Mouse (Mus musculus) bone marrow, adult 2 months (tissue): ENCODE measurements around the gene Apoa5. TPM values are rescaled to one million over a fixed set of nuclear protein-coding genes. Genes with fewer than 3 reads are reported as not detected.
A peak's percentile ranks its signal among the peaks of the same experiment; 100 is the strongest.

Source experiments
- H3K27ac ChIP-seq: fragments of 200-500 bp; 2 replicates; pipeline ENCODE4 v1.5.1; 2012; ENCODE audit warnings: low read depth, mild to moderate bottlenecking, control low read depth, inconsistent platforms, low read length; ENCODE audit not compliant: control insufficient read depth, poor library complexity, insufficient read depth
- H3K4me1 ChIP-seq: fragments of 200-500 bp; 2 replicates; pipeline ENCODE4 v1.6.1; 2011; ENCODE audit warnings: low read length; ENCODE audit not compliant: control insufficient read depth, insufficient read depth
- H3K4me3 ChIP-seq: fragments of 200-500 bp; replicated peaks from 2 replicates; pipeline ENCODE3; 2011; ENCODE audit warnings: mild to moderate bottlenecking, low read depth, low read length, control low read depth; ENCODE audit not compliant: control insufficient read depth
- CTCF ChIP-seq: fragments of 200-500 bp; IDR thresholded peaks from 2 replicates; pipeline ENCODE4 v1.5.1; 2011; ENCODE audit warnings: low read length, control low read depth; ENCODE audit not compliant: control insufficient read depth, insufficient read depth
- POLR2A ChIP-seq: fragments of 200-500 bp; IDR thresholded peaks from 2 replicates; pipeline ENCODE4 v1.6.1; 2011; ENCODE audit warnings: low read depth, mild to moderate bottlenecking, control low read depth, low read length, borderline replicate concordance; ENCODE audit not compliant: control insufficient read depth
- WGBS: fragments of 180-500 bp; shearing (Covaris S2); methylation state at CpG from one replicate; pipeline ENCODE4 v1.1.7; 2018; 5-methylcytosine and 5-hydroxymethylcytosine counted together
- polyA plus RNA-seq: library from polyadenylated mRNA; stranded (reverse); fragments of >200 nt; gene quantifications from 2 replicates; pipeline ENCODE4 v1.2.4, GENCODE M21; 2011; ENCODE audit warnings: low replicate concordance; ENCODE audit not compliant: missing spikeins, insufficient read depth, insufficient read length

Apoa5 gene
- polyA plus RNA-seq, 1 experiment, result 3.9 TPM

DNA sequence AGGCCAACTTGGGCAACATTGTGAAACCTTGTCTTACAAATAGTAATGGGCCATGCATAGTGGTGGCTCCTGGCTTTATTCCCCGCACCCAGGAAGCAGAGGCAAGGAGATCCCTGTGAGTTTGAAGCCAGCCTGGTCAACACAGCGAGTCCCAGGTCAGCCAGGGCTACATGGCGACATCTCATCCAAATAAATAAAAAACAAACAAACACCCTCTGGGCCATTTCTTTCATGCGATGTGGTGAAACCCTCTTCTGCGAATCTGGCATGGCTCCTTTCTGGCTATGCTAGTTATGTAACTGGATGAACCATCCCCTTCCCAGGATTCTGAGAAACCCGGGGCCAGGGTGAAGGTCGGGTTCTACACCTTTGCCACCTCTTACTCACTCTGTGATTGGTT is 12.3 kb upstream of the Apoa5 start:
- H3K27ac ChIP-seq, result no peak overlapping the region
- no peak for TF ChIP-seq CTCF
- TF ChIP-seq POLR2A, result no peak
- H3K4me3 ChIP-seq, result no peak overlapping the region
- WGBS, result 83% methylated on average over 7 of the region's 7 CpGs
- H3K4me1 ChIP-seq, result peaks cover 2% of the 10 kb centered on the region; the same call in 1 of the 2 replicates

DNA sequence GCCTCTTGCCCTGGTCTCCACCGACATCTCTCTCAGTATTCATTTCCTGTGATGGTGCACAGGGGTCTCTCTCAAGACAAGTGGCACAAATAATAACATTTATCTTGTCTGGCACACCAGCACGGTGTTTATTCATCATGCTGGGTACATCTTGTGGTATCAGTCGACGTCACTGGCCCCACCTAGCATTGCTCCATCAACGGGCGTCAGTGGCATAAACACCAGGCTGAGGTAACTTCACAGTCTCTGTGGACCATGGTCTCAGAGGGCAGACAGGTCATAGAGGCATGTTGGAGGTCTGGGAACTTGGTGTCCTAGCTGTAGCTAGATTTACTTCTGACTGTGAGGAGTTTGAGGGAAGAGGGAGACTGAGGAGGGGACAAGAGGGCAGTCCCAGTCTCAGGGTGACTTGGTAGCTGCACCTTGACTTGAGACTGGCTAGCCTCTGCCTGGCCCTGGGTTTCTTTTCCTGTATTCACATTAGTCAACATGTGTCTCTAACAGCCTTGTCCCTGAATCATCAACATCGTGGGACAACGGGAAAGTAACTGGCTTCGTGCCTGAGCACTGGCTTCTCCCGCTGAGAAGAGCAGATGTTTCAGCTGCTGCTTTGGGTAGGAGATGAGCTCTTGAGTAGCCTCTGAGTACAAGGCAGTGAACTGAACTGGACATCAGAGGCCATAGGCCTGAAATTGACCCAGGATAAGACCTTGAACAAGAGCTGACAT is 11.6 kb upstream of the Apoa5 start:
- Histone ChIP-seq H3K4me1 (peaks cover 2% of the 10 kb centered on the region; the same call in 1 of the 2 replicates), H3K4me3 (no peak overlapping the region), H3K27ac (no peak overlapping the region)
- TF ChIP-seq POLR2A (no peak), CTCF (no peak)
- WGBS, result 58% methylated on average over 10 of the region's 10 CpGs

DNA sequence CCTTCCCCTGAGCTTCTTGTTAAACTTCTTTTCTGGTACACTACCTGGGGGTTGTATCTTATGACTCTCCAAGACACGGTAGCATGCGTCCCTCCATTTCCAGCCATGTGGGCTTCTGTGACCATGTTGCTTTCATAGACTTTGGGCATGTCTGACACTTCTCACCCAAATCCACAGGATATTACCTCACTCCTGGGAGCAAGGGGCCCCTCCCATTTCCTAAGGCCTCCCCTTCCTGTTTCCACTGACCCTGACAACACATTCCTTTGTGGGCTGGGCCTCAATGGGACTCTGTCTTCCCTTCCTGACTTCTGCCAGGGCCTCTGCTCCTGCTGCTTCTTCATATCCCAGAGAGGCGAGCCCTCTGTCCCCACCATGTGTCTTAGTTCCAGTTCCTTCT is 10.9 kb upstream of the Apoa5 start:
- 65% methylated on average over 3 of the region's 3 CpGs for WGBS
- TF ChIP-seq CTCF (no peak), POLR2A (no peak)
- no peak overlapping the region for H3K4me3 ChIP-seq
- peaks cover 2% of the 10 kb centered on the region; the same call in 1 of the 2 replicates for H3K4me1 ChIP-seq
- no peak overlapping the region; the same call in 1 of the 2 replicates for H3K27ac ChIP-seq

DNA sequence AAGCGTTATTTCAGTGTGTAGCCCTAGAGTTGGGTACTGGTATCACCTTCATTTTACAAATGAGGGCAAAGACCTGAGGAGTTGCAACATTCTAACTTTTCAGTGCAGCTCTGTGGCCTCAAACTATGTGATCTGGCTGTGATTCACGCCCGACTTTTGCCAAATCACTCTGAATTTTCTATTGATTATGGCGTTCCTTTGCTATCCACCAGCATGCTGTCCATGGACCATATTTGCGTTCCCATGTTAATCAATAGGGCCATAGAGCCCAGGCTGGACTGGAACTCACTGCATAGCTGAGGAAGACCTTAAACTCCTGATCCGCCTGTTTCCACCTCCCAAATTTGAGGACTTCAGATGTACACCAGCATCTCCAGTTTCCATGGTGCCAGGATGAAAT is 9.3 kb upstream of the Apoa5 start:
- TF ChIP-seq CTCF, result no peak
- TF ChIP-seq POLR2A, result no peak
- Histone ChIP-seq H3K4me3 (no peak overlapping the region), H3K4me1 (peaks cover 2% of the 10 kb centered on the region; the same call in 1 of the 2 replicates), H3K27ac (no peak overlapping the region)
- 84% methylated on average over 6 of the region's 6 CpGs for WGBS

DNA sequence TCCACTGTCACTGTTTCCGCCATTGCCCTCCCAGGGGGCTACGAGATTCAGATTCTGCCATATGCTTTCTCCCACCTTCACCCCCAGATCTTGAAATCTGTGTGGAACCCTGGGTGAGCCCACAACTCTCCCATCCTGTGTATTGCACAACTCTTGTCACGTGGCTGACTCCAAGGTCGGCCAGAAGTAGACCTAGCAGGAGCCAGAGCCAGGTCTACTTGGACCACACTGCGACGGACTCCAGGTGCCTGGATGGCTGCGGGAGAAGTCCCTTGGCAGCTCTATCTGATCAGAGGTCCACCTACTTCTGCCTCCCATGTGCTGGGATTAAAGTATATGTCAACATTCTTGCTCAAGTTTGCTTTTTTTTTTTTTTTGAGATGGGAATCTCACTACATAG is 7.3 kb upstream of the Apoa5 start:
- no peak overlapping the region for H3K4me3 ChIP-seq
- peaks cover 2% of the 10 kb centered on the region; the same call in 1 of the 2 replicates for H3K4me1 ChIP-seq
- 63% methylated on average over 7 of the region's 7 CpGs for WGBS
- TF ChIP-seq CTCF (no peak), POLR2A (no peak)
- H3K27ac ChIP-seq, result no peak overlapping the region

DNA sequence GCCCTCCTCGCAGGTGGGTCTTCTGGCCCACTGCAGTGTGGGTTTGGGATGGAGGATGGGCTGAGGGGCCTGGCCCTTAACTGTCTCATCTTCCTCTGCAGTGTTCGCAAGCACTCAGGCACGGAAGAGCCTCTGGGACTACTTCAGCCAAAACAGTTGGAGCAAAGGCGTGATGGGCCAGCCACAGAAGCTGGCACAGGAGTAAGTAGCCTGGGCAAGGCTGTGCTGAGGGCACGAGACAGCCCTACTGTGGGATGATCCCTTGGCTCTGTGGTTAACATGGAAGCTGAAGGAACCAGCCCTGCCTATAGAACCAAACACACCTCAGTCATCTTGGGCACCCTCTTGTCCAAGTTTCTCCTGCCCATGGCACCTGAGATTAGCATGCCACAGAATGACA is 692 bp downstream of the Apoa5 start:
- peaks cover 1% of the 10 kb centered on the region; the same call in 1 of the 2 replicates for H3K4me1 ChIP-seq
- no peak for TF ChIP-seq POLR2A
- TF ChIP-seq CTCF, result no peak
- H3K27ac ChIP-seq, result no peak overlapping the region
- H3K4me3 ChIP-seq, result no peak overlapping the region
- WGBS, result 71% methylated on average over 5 of the region's 5 CpGs

DNA sequence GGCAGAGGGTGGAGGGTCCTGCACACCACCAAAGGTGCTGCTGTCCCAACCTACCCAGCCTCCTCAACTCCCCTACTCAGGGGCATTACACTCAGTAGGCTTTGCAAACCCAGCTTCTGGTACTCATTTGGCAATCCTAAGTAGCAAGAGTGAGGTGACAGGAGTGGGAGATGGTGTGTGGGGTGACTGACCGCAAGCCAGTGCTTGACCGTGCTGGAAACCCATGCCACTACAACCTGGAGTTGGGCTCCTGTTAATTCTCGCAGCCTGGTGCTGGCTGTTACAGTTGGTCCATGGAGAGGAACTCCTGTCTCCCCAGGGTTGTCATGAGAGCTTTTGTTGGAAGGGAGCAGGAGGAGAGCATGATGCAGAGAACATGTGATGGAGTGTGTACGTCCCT is 2.3 kb downstream of the Apoa5 start:
- WGBS, result 81% methylated on average over 4 of the region's 4 CpGs
- Histone ChIP-seq H3K27ac (no peak overlapping the region), H3K4me3 (no peak overlapping the region), H3K4me1 (peaks cover 2% of the 10 kb centered on the region; the same call in 1 of the 2 replicates)
- TF ChIP-seq CTCF (no peak), POLR2A (no peak)

DNA sequence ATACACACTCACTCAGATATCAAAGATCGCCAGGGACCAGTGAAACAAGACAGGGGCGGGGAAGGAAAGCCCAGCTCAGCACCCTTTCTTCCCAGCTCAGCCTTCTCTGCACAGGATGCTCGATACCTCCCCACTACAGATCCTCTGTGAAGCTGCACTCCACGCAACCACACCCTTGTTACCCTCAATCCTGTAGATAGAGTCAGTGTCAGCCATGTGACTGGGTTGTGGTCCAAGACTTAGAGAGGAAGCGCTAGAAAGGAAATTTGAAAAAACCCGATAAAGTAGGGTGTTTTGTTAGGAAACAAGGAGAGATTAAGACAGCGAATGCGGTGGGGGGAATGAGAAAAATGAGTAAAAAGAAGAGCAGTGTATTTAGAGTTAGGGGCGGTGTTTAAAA is 3.6 kb downstream of the Apoa5 start:
- H3K4me3 ChIP-seq, result peak overlapping the region; percentile 36
- WGBS, result 36% methylated on average over 9 of the region's 9 CpGs
- TF ChIP-seq CTCF (no peak), POLR2A (no peak)
- H3K4me1 ChIP-seq, result peaks cover 2% of the 10 kb centered on the region; the same call in 1 of the 2 replicates
- no peak overlapping the region for H3K27ac ChIP-seq
